Mouse (Mus musculus): ENCODE measurements around the gene Ssty2. TPM values are rescaled to one million over a fixed set of nuclear protein-coding genes. Genes with fewer than 3 reads are reported as not detected.
"Not testable (repeated sequence)": the region's sequence is repeated elsewhere in the genome, so short reads cannot be mapped to it uniquely, and the experiment has no call there.

The Ssty2 gene
- not detected in 2 replicates for polyA plus RNA-seq (2012; rRNA removed)

GRCm38 (mm10) chrY:67047972-67048371, at the start of gene Ssty2:
Gene Ssty2 (minus strand): TSS chrY:67048072.
- no CpG with 5 or more reads among the region's 4 CpGs for WGBS
- not testable (repeated sequence) for H3K27ac ChIP-seq (ENCODE audit: insufficient read depth, low read depth, low read length)

More at GRCm38 (mm10) chrY:67047972-67048371, at the start of gene Ssty2:
- H3K27me3 ChIP-seq (replicated peaks; ENCODE audit: control insufficient read depth, insufficient read depth, low read length); DNase-seq; H3K4me1 ChIP-seq (ENCODE audit: control insufficient read depth, insufficient read depth, low read length); H3K36me3 ChIP-seq (ENCODE audit: control insufficient read depth, insufficient read depth, low read length); H3K4me3 ChIP-seq (ENCODE audit: insufficient read depth, low read depth, low read length): not testable (repeated sequence)
